Mouse (Mus musculus) intestine, postnatal 0 days (tissue): ENCODE data around the gene Fam69b. TPM values are rescaled to one million over a fixed set of nuclear protein-coding genes. Genes with fewer than 3 reads are reported as not detected.
"Not testable (repeated sequence)": the region's sequence is repeated elsewhere in the genome, so short reads cannot be mapped to it uniquely, and the experiment has no call there.

Experiments used
- ATAC-seq: fragments of 200-750 bp; cut with Nextera tagmentation; 2 replicates; pipeline ENCODE4 v1.8.0; 2017; ENCODE audit warnings: mild to moderate bottlenecking, moderate TSS enrichment, moderate library complexity
- H3K27ac ChIP-seq: fragments of 300-500 bp; sonication (generic); 2 replicates; pipeline ENCODE4 v1.5.1; 2014; ENCODE audit warnings: mild to moderate bottlenecking, low read depth, low read length, moderate library complexity
- H3K27me3 ChIP-seq: fragments of 300-500 bp; sonication (generic); replicated peaks from 2 replicates; pipeline ENCODE4 v1.6.1; 2014; ENCODE audit warnings: low read length, mixed read lengths; ENCODE audit not compliant: control insufficient read depth, insufficient read depth
- H3K36me3 ChIP-seq: fragments of 300-500 bp; sonication (generic); 2 replicates; pipeline ENCODE4 v1.6.1; 2014; ENCODE audit warnings: mild to moderate bottlenecking, moderate library complexity; ENCODE audit not compliant: control insufficient read depth, insufficient read depth
- H3K4me1 ChIP-seq: fragments of 300-500 bp; sonication (generic); replicated peaks from 2 replicates; pipeline ENCODE4 v1.6.1; 2014; ENCODE audit warnings: antibody characterized with exemption, low read length, mixed read lengths; ENCODE audit not compliant: control insufficient read depth, insufficient read depth
- H3K4me2 ChIP-seq: fragments of 300-500 bp; sonication (generic); replicated peaks from 2 replicates; pipeline ENCODE4 v1.6.1; 2014; ENCODE audit warnings: low read depth, mild to moderate bottlenecking, moderate library complexity
- H3K4me3 ChIP-seq: fragments of 300-500 bp; sonication (generic); 2 replicates; pipeline ENCODE4 v1.5.1; 2014; ENCODE audit warnings: low read depth, low read length
- H3K9ac ChIP-seq: fragments of 300-500 bp; sonication (generic); 2 replicates; pipeline ENCODE4 v1.6.1; 2014; ENCODE audit warnings: mild to moderate bottlenecking, low read depth, low read length
- H3K9me3 ChIP-seq: fragments of 300-500 bp; sonication (generic); 2 replicates; pipeline ENCODE4 v1.6.1; 2016; ENCODE audit warnings: mixed run types; ENCODE audit not compliant: control insufficient read depth
- CTCF ChIP-seq: sonication (generic); IDR thresholded peaks from 2 replicates; pipeline ENCODE4 v1.5.1; 2016; ENCODE audit warnings: low read depth, mild to moderate bottlenecking, control low read depth, antibody characterized with exemption, moderate library complexity
- WGBS: fragments of 180-500 bp; shearing (Covaris S2); extraction: QIAGEN DNeasy Blood & Tissue Kit; methylation state at CpG from one replicate; pipeline ENCODE4 v1.1.7; 2014; 5-methylcytosine and 5-hydroxymethylcytosine counted together
- polyA plus RNA-seq: library from polyadenylated mRNA; unstranded; fragments of >200 nt; fragmentation: Nextera tagmentation; extraction: Ambion mirVana; gene quantifications from 2 replicates; pipeline ENCODE4 v1.2.1, GENCODE M21; 2015

Fam69b gene
- polyA plus RNA-seq, 1 experiment from 2014 or later = 6.9 TPM

DNA sequence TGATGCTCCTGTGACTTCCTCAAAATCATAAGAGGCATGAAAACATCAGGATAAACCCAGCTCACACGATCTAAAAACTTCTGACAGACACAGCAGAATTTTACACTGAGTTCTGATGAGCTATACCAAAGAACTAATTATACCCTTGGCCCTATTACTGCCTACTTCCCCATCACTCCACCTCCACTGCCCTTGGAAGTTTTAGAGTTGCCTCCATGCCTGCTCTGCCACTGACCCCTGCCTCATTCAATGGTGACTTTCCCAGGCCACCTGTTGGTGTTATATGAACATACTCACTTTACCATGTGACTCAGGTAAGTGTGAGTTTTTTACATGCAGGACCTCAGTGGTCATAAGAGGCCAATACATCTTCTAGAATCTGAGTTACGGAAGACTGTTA lies 29.2 kb downstream of the Fam69b start:
- no peak overlapping the region for H3K27ac ChIP-seq
- H3K9ac ChIP-seq = no peak overlapping the region
- H3K36me3 ChIP-seq = no peaks in the 10 kb centered on the region
- TF ChIP-seq CTCF = no peak
- no peaks in the 10 kb centered on the region for H3K9me3 ChIP-seq
- no peaks in the 10 kb centered on the region for H3K27me3 ChIP-seq
- ATAC-seq = no peak
- no peaks in the 10 kb centered on the region for H3K4me1 ChIP-seq
- 84% methylated on average over 2 of the region's 2 CpGs for WGBS
- no peak overlapping the region for H3K4me2 ChIP-seq
- H3K4me3 ChIP-seq = no peak overlapping the region

DNA sequence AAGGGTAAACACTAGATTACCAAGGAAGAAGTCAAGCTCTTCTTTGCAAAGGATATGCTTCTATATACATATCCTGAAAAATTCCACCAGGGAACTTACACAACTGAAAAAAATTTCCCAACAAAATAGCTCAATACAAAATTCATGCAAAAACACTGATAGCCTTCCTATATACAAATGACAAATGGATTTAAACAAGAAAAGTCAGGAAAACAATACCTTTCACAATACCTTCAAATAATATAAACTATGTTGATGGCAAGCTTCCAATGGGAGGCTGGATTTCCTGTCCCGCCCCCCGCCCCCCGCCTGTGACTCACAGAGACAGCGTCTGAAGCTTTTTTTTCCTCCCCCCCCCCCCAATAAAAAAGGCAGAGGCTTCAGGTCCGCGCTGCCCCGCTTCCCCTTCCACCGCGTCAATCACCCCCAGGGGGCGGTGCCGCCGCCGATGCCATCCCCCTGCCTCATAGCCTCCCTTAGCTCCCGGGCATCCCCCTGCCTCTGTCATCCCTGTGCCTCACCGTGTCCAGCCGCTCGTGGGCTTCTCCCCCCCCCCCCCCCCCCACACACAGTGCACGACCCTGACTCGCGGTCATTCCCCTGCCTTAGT lies 33.0 kb downstream of the Fam69b start:
- Histone ChIP-seq H3K9me3 (no peaks in the 10 kb centered on the region), H3K9ac (no peak overlapping the region), H3K36me3 (no peaks in the 10 kb centered on the region), H3K4me2 (peak overlapping the region; percentile 56), H3K27ac (no peak overlapping the region), H3K27me3 (no peaks in the 10 kb centered on the region), H3K4me1 (no peaks in the 10 kb centered on the region), H3K4me3 (0 out of 2 replicates have a peak overlapping the region, but pooled peaks have one; percentile 2)
- 2% methylated on average over 17 of the region's 20 CpGs for WGBS
- TF ChIP-seq CTCF = 0 out of 2 replicates have a peak, but pooled peaks have one; percentile 2
- ATAC-seq = no peak

DNA sequence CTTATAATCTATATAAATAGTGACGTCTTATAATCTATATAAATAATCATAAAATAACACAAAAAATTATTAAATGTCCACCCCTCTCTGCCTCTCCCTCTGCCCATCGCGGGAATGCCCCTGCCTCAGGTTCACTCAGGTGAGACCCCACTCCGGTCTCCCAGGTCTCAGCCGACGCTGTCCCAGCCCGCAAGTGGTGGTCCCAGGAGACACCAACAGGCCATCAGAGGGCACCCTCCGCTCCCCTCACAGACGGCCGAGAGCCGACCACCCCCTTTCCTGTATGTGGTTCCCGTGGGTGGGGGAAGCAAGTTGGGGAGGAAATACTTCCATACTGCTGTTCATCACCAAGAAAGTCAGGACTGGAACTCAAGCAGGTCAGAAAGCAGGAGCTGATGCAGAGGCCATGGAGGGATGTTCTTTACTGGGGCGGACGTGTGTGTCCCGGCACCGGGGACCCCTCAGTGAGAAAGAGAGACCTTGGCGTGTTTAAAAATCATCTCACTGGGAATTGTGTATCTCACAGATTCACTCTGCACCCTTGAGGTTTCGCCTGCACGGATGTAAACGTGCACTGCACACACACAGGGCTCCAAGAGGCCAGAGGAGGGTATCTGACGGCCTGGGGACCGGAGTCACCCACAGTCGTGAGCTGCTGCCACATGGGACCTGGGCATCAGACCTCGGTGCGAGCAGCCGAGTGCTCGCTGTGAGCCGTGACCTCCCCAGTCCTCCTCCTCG lies 33.7 kb downstream of the Fam69b start:
- TF ChIP-seq CTCF = 0 out of 2 replicates have a peak, but pooled peaks have one; percentile 0
- 0 out of 2 replicates have a peak overlapping the region, but pooled peaks have one; percentile 2 for H3K4me3 ChIP-seq
- no peaks in the 10 kb centered on the region for H3K4me1 ChIP-seq
- H3K9me3 ChIP-seq = no peaks in the 10 kb centered on the region
- H3K4me2 ChIP-seq = peak overlapping the region; percentile 56
- ATAC-seq = no peak
- H3K9ac ChIP-seq = no peak overlapping the region
- H3K27ac ChIP-seq = no peak overlapping the region
- WGBS = 47% methylated on average over 29 of the region's 29 CpGs
- H3K36me3 ChIP-seq = no peaks in the 10 kb centered on the region
- no peaks in the 10 kb centered on the region for H3K27me3 ChIP-seq

DNA sequence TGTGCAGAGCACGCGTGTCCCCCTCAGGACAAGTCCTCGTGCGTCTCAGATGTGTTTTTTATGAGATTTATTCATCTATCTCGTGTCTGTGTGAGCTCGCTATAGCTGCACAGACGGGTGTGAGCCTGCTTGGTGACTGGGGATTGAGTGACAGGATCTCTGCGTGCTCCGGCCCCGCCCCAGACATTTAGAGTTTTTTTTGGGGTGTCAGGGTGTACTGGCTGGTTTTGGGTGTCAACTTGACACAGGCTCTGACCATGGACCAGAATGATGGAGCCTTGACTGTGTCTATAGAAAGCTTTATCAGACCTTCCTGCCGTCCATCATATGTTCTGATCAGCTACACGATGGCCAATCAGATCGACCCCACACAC lies 34.2 kb downstream of the Fam69b start:
- Histone ChIP-seq H3K36me3 (no peaks in the 10 kb centered on the region), H3K9me3 (no peaks in the 10 kb centered on the region), H3K9ac (no peak overlapping the region), H3K27me3 (no peaks in the 10 kb centered on the region), H3K4me3 (no peak overlapping the region), H3K4me1 (no peaks in the 10 kb centered on the region), H3K27ac (no peak overlapping the region), H3K4me2 (no peak overlapping the region)
- TF ChIP-seq CTCF = no peak
- WGBS = 71% methylated on average over 13 of the region's 13 CpGs
- no peak for ATAC-seq

DNA sequence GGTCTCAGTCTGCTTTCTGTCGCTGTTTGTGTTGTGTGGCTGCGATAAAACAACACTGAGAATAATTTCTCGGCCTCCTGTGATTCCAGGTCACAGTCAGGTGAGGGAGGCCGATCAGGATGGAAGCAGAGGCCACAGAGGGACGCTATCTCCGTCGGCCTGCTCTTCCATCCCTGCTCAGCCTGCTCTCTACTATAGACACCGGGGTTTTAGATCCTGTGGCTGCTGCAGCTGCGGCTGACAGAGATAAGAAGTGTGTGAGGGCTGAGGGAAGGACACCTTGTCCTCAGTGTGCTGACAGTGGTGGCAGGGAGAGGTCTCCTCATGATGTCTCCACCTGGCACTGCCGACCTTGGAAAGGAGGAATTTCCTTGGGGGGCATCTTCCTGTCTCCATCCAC lies 34.9 kb downstream of the Fam69b start:
- H3K9me3 ChIP-seq = no peaks in the 10 kb centered on the region
- H3K9ac ChIP-seq = no peak overlapping the region
- 79% methylated on average over 10 of the region's 10 CpGs for WGBS

DNA sequence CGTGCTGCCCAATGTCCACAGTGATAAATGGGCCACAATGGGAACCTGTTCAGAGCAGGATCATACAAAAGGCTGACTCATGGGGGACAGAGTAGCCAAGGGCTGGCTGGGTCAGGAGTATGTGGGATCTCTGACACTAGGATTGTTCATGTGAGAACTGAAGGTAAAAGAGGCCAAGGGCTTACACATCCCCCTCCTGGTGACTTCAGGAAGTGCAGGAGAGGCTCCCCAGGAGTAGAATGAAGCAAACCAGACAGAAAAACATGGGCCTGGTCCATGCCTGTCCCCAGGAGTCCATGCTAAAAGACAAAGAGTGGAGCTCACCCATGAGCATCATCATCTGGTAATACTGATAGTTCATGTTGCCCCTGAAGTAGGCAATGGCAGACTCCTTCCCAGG lies 35.3 kb downstream of the Fam69b start:
- H3K4me3 ChIP-seq, H3K9me3 ChIP-seq, ATAC-seq, H3K4me2 ChIP-seq, H3K4me1 ChIP-seq, H3K9ac ChIP-seq, H3K27ac ChIP-seq, H3K27me3 ChIP-seq, H3K36me3 ChIP-seq: not testable (repeated sequence)
- 79% methylated on average over 1 of the region's 1 CpGs for WGBS
- peak; percentile 80 for TF ChIP-seq CTCF

More for the DNA sequence above, 34.9 kb downstream of the Fam69b start:
- H3K27me3 ChIP-seq = no peaks in the 10 kb centered on the region
- no peaks in the 10 kb centered on the region for H3K36me3 ChIP-seq
- H3K4me2 ChIP-seq = no peak overlapping the region
- no peak overlapping the region for H3K4me3 ChIP-seq
- ATAC-seq = no peak
- no peaks in the 10 kb centered on the region for H3K4me1 ChIP-seq
- no peak overlapping the region for H3K27ac ChIP-seq
- TF ChIP-seq CTCF = no peak
